Mouse (Mus musculus) layer of hippocampus, adult 2 months (tissue): Measurements from ENCODE around the gene Arhgef6. TPM values are rescaled to one million over a fixed set of nuclear protein-coding genes. Genes with fewer than 3 reads are reported as not detected.

Source experiments
- DNase-seq, 2 experiments: peaks; one replicate each; pipeline ENCODE4 v3.0.0; 2022; ENCODE audit warnings: low spot score in 2 of 2
- H3K27ac ChIP-seq: fragments of 200-600 bp; 2 replicates; pipeline ENCODE4 v1.8.1; 2022
- H3K4me3 ChIP-seq: fragments of 200-600 bp; 2 replicates; pipeline ENCODE4 v1.8.1; 2022; ENCODE audit warnings: mild to moderate bottlenecking
- CTCF ChIP-seq: fragments of 200-600 bp; conservative IDR thresholded peaks from 2 replicates; pipeline ENCODE4 v1.8.1; 2022; ENCODE audit warnings: antibody characterized with exemption, mild to moderate bottlenecking, moderate library complexity
- total RNA-seq, 2 experiments: library from RNA; stranded (reverse); gene quantifications; 2 replicates each; pipeline ENCODE4 v1.2.3; 2021

Gene Arhgef6
- total RNA-seq, 2 experiments from 2014 or later: 31.3 to 39.4 TPM

- peak within 1 kb of the TSS; percentile 28; the same call in 1 of the 2 replicates for H3K27ac ChIP-seq
- no peak for DNase-seq
- TF ChIP-seq CTCF: no peak
- H3K4me3 ChIP-seq: no peak within 1 kb of the TSS
Observed at GRCm38 (mm10) chrX:57211876-57212275, 126.7 kb downstream of the Arhgef6 start, which contains the start of gene Cd40lg. TSS of gene Cd40lg (plus strand) at chrX:57212143.

GRCm38 (mm10) chrX:57210591-57210990 lies 127.9 kb downstream of the Arhgef6 start:
- H3K4me3 ChIP-seq: no peak overlapping the region
- no peak overlapping the region for H3K27ac ChIP-seq
- no peak for DNase-seq
- no peak for TF ChIP-seq CTCF

DNA sequence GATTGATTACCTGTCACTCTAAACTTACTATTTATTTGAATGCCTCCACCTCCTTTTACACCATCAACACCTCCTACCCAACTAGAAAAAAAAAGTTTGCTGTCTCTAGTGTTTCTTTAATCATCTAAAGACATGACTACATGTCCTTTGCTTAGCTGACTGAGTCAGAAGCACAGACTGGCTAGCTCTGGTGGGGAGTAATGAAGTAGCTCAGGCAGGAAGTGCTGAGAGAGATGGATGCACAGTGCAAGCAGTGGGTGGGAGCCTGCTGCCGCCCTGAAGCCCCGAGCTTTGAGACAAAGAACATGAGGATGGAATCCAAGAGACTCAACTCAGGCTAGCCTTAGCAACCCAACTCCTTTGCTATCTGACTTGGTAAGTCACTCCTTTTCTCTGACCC lies 138.1 kb downstream of the Arhgef6 start:
- DNase-seq: no peak
- no peak overlapping the region for H3K27ac ChIP-seq
- H3K4me3 ChIP-seq: no peak overlapping the region
- TF ChIP-seq CTCF: no peak

- TF ChIP-seq CTCF: no peak
Observed at GRCm38 (mm10) chrX:57198036-57198435, 140.5 kb downstream of the Arhgef6 start.

DNA sequence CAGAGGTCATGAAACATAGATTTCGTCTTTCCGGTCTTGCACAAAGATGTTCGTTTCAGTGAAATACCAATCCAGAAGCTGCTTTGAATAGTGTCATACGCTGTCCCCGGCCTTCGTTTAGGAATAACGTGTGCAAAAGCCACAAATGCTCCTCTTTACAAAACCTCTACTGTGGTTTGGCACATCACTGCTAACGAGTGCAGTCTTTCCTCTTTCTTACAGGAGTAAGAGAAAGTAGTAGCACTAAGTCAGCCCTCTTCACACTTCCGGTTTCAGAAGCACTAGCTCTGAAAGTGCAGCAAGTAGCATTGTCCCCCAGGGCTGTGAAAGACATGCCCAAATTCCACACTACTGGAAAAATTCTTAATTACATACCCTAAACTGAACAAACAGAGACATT lies 142.2 kb downstream of the Arhgef6 start:
- no peak overlapping the region for H3K4me3 ChIP-seq
- DNase-seq: no peak
- H3K27ac ChIP-seq: no peak overlapping the region
- no peak for TF ChIP-seq CTCF

More at GRCm38 (mm10) chrX:57198036-57198435, 140.5 kb downstream of the Arhgef6 start:
- Histone ChIP-seq H3K4me3 (no peak overlapping the region), H3K27ac (no peak overlapping the region)
- no peak for DNase-seq

- H3K4me3 ChIP-seq: no peak overlapping the region
- no peak for DNase-seq
- no peak overlapping the region for H3K27ac ChIP-seq
- TF ChIP-seq CTCF: no peak
Observed at GRCm38 (mm10) chrX:57189335-57189734, 149.2 kb downstream of the Arhgef6 start.

GRCm38 (mm10) chrX:57187301-57187700 lies 151.2 kb downstream of the Arhgef6 start:
- TF ChIP-seq CTCF: no peak
- H3K27ac ChIP-seq: no peak overlapping the region
- DNase-seq: no peak
- H3K4me3 ChIP-seq: no peak overlapping the region

DNA sequence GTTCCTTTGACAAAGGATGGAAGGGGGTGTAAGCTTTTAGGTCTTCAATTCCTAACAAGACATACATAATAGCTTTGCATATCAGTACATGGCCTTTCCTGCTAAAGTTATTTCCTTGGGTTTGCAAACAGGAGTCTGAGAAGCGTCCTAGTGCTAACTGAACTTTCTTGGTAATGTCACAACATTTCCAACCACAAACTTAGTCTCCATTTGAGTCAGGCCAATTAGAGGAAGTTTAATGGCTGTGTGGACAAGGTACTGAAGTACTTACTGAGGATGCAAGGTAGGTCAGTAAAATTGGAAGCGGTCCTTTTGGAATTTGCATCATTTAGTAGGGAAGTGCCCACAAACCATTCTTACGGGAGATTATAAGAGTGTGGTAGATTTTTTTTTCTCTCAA lies 155.2 kb downstream of the Arhgef6 start:
- H3K4me3 ChIP-seq: no peak overlapping the region
- no peak overlapping the region for H3K27ac ChIP-seq
- TF ChIP-seq CTCF: no peak
- DNase-seq: no peak

- no peak for TF ChIP-seq CTCF
Observed at GRCm38 (mm10) chrX:57182470-57182869, 156.1 kb downstream of the Arhgef6 start.

More at GRCm38 (mm10) chrX:57182470-57182869, 156.1 kb downstream of the Arhgef6 start:
- H3K27ac ChIP-seq: no peak overlapping the region
- no peak overlapping the region for H3K4me3 ChIP-seq
- no peak for DNase-seq

Other genes with a start within 250 kb of the Arhgef6 start
- gene Cd40lg, start 126.6 kb downstream of the Arhgef6 start, total RNA-seq: not detected
- gene Rbmx, start 54.3 kb upstream of the Arhgef6 start, total RNA-seq: 10 to 100 TPM; 67.3 to 75.9 TPM
- gene Gm364, start 70.4 kb upstream of the Arhgef6 start, total RNA-seq: not detected
- 1 to 10 TPM; 3.6 to 4.5 TPM for gene Gpr101, start 165.0 kb upstream of the Arhgef6 start, total RNA-seq